Mouse (Mus musculus) gastrocnemius, adult 2 months (tissue): ENCODE results near the gene Mtif3. TPM values are rescaled to one million over a fixed set of nuclear protein-coding genes. Genes with fewer than 3 reads are reported as not detected.

Experiments used
- DNase-seq: peaks from one replicate; pipeline ENCODE4 v3.0.0; 2022
- H3K27ac ChIP-seq: fragments of 200-600 bp; 2 replicates; pipeline ENCODE4 v1.8.1; 2022; ENCODE audit warnings: mild to moderate bottlenecking
- H3K4me3 ChIP-seq: fragments of 200-600 bp; 2 replicates; pipeline ENCODE4 v1.8.1; 2022; ENCODE audit warnings: mild to moderate bottlenecking, moderate library complexity
- CTCF ChIP-seq: fragments of 200-600 bp; IDR thresholded peaks from 2 replicates; pipeline ENCODE4 v1.8.1; 2022; ENCODE audit warnings: antibody characterized with exemption, mild to moderate bottlenecking, moderate library complexity
- intact Hi-C: fragments of 180-260 bp; cut with DNase I; formaldehyde crosslinking; loops from one replicate; pipeline ENCODE4 v1.15.1; 2025
- total RNA-seq, 2 experiments: library from RNA; stranded (reverse); gene quantifications; 2 replicates each; pipeline ENCODE4 v1.2.3; 2021

The Mtif3 gene
- total RNA-seq, 2 experiments from 2014 or later = 23.0 to 25.9 TPM

GRCm38 (mm10) chr5:146981376-146981775 is 17.8 kb upstream of the Mtif3 start:
- no peak overlapping the region for H3K4me3 ChIP-seq
- H3K27ac ChIP-seq = no peak overlapping the region
- DNase-seq = no peak
- no peak for TF ChIP-seq CTCF
- intact Hi-C loops = loop anchor here (5.0 kb wide), 2 partner anchors 39 to 341 kb away; partner anchors contain the start of gene Urad

GRCm38 (mm10) chr5:146974781-146975123 is 11.2 kb upstream of the Mtif3 start:
- no peak for DNase-seq
- Histone ChIP-seq H3K4me3 (no peak overlapping the region), H3K27ac (peak overlapping the region; percentile 49; the same call in 1 of the 2 replicates)
- no peak for TF ChIP-seq CTCF
- intact Hi-C loops = no loop called here

GRCm38 (mm10) chr5:146973858-146974780 is 10.5 kb upstream of the Mtif3 start:
- no peak for DNase-seq
- no peak for TF ChIP-seq CTCF
- intact Hi-C loops = no loop called here
- H3K27ac ChIP-seq = peak overlapping the region; percentile 40
- no peak overlapping the region for H3K4me3 ChIP-seq

- H3K27ac ChIP-seq = peak overlapping the region; percentile 28; the same call in 1 of the 2 replicates
- DNase-seq = no peak
- intact Hi-C loops = no loop called here
- TF ChIP-seq CTCF = no peak
- no peak overlapping the region for H3K4me3 ChIP-seq
Observed at GRCm38 (mm10) chr5:146973353-146973752, 9.8 kb upstream of the Mtif3 start.

- no peak for TF ChIP-seq CTCF
- peak overlapping the region; percentile 48; the same call in 1 of the 2 replicates for H3K27ac ChIP-seq
- H3K4me3 ChIP-seq = no peak overlapping the region
- intact Hi-C loops = no loop called here
- DNase-seq = no peak
Observed at GRCm38 (mm10) chr5:146971776-146972561, 8.4 kb upstream of the Mtif3 start.

- DNase-seq = no peak
- no peak for TF ChIP-seq CTCF
- no peak overlapping the region for H3K4me3 ChIP-seq
- H3K27ac ChIP-seq = no peak overlapping the region
- intact Hi-C loops = no loop called here
Observed at GRCm38 (mm10) chr5:146968695-146969393, 5.2 kb upstream of the Mtif3 start.

- intact Hi-C loops = loop anchor here (2.0 to 5.0 kb wide), 2 partner anchors 15 to 113 kb away; partner anchors contain the start of genes Gtf3a, Lnx2 and Polr1d
- Histone ChIP-seq H3K27ac (peak overlapping the region; percentile 93), H3K4me3 (peak overlapping the region; percentile 95)
- no peak for DNase-seq
- TF ChIP-seq CTCF = no peak
Observed at GRCm38 (mm10) chr5:146963937-146964278, 308 bp upstream of the Mtif3 start.

- no peak overlapping the region for H3K27ac ChIP-seq
- no peak for TF ChIP-seq CTCF
- H3K4me3 ChIP-seq = no peak overlapping the region
- intact Hi-C loops = loop anchor here (10.0 kb wide), 1 partner anchor 1598 kb away; the partner anchor contains the start of gene Ubl3
- DNase-seq = no peak
Observed at GRCm38 (mm10) chr5:146956678-146957077, 6.9 kb downstream of the Mtif3 start.

GRCm38 (mm10) chr5:146955651-146956050 is 7.9 kb downstream of the Mtif3 start:
- intact Hi-C loops = loop anchor here (10.0 kb wide), 1 partner anchor 1599 kb away; the partner anchor contains the start of gene Ubl3
- DNase-seq = no peak
- Histone ChIP-seq H3K4me3 (no peak overlapping the region), H3K27ac (peak overlapping the region; percentile 89; the same call in 1 of the 2 replicates)
- no peak for TF ChIP-seq CTCF

- intact Hi-C loops = loop anchor here (10.0 kb wide), 1 partner anchor 1600 kb away; the partner anchor contains the start of gene Ubl3
- TF ChIP-seq CTCF = no peak
- DNase-seq = peak; percentile 83
- peak overlapping the region; percentile 89 for H3K27ac ChIP-seq
- H3K4me3 ChIP-seq = no peak overlapping the region
Observed at GRCm38 (mm10) chr5:146954576-146954975, 9.0 kb downstream of the Mtif3 start.

GRCm38 (mm10) chr5:146948508-146949088 is 15.0 kb downstream of the Mtif3 start, which contains the start of gene Gtf3a:
Gtf3a (plus strand) TSS chr5:146948657.
- Histone ChIP-seq H3K27ac (peak within 1 kb of the TSS; percentile 94), H3K4me3 (peak within 1 kb of the TSS; percentile 91)
- intact Hi-C loops = loop anchor here (2.0 to 5.0 kb wide), 2 partner anchors 14 to 479 kb away; partner anchors contain the start of gene Mtif3
- TF ChIP-seq CTCF = no peak
- DNase-seq = peak; percentile 90
